Mouse (Mus musculus) kidney, postnatal 10 days (tissue): ENCODE data around the gene Cnst.

ENCODE experiments used
- DNase-seq: peaks from one replicate; pipeline ENCODE4 v3.0.0; 2021; ENCODE audit warnings: mixed read lengths

Gene Cnst

GRCm38 (mm10) chr1:179553949-179554347 is 7.8 kb downstream of the Cnst start:
- no peak for DNase-seq

GRCm38 (mm10) chr1:179556921-179557320 is 10.8 kb downstream of the Cnst start:
- DNase-seq: no peak

DNA sequence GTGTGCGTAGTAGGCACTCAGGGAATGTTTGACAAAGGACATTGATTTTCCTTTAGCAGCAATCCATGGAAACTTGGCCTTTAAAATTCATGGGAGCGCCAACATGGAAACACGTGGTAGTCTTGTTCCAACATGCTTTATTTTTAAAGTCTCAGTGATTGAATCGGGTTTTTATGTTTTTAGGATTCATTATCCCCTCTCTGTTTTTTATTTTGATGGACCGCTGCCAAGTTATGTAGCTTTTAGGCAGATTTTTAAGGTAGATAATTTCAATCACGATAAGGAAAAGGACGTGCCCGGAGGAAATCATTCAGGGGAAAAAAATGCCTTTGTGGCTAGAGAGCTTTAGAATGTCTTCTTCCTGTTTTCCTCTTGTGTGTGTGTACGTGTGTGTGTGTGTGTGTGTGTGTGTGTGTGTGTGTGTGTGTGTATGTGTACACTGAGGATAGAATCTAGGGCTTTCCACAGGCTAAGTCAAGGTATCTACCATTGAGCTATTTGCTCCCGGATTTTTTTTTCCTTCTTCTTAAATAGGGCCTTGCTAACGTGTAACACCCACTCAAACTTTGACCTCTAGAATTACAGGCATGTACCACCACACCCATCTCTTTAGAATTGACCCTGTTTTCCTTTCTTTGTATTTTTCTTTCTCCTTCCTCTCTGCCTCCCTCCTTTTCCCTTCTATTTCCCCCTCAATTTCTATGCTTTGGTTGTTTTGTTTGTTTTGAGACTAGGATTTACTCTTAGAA is 13.4 kb downstream of the Cnst start:
- DNase-seq: no peak

GRCm38 (mm10) chr1:179560845-179561430 is 14.8 kb downstream of the Cnst start:
- no peak for DNase-seq

- no peak for DNase-seq
Observed at GRCm38 (mm10) chr1:179563211-179563610, 17.0 kb downstream of the Cnst start.

- peak; percentile 42 for DNase-seq
Observed at GRCm38 (mm10) chr1:179563926-179564325, 17.8 kb downstream of the Cnst start.

DNA sequence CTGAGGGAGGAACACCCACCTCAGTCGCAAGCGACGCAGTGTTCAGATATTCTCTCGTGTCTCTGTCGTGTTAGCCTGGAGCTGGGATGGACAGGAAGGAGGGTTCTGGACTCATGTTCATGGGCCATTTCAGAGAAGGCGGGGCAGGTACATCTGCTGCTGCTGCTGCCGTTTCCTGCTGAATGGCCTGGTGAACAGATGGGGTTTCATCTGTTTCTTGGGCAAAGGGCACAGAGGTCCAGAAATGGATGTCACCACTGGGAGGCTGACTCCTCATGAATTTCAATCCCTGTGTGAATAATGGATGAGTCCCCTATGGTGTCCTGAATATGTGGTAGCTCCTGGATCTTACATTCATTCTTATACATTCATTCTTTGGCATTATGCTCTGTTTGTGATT is 21.4 kb downstream of the Cnst start:
- DNase-seq: no peak

DNA sequence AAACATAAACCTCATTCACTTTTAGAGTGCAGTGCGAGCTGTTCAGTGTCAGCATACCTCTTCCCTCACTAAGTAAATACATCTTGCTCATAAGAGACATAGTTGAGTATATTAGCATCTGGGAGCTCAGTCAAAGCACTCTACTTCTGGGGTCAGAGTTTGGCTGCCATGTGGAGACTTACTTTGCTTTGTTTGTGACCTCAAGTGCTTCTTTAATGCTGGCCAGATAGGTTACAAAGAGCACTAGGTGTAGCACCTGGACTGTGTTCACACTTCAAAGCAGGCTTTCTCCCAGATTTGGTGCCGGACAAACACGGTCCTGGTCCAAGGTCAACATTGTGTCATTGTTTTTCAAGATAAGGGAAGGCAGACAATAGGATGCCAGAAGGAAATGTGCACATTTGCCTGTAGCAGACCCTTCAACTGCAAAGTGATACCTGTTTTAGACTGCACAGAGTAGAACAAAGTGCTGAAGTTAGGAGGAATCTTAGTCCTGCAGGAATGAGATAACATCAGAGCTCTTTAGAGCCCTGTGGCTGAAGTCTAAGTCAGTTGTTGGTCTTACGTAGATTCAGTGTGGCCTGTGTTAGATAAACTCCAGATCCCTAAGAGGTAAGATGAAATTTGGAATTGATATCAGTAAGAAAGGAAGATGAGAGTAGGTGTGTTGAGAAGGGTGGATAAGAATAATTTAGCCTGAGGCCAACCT is 22.7 kb downstream of the Cnst start:
- no peak for DNase-seq

GRCm38 (mm10) chr1:179570482-179570881 is 24.3 kb downstream of the Cnst start:
- no peak for DNase-seq

DNA sequence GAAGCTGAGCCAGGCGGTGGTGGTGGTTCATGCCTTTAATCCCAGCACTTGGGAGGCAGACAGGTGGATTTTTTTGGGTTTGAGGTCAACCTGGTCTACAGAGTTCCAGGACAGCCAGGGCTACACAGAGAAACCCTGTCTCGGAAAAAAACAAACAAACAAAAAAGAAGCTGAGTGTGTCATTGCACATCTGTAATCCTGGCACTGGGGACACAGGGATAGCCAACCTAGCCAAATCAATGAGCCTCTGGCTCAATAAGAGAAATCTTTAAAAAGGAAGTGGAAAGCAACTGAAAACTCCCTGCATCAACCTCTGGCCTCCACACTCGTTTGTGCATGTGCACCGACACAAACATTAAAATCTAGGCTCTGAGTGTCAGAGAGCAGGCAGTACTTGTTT is 25.5 kb downstream of the Cnst start:
- DNase-seq: no peak

DNA sequence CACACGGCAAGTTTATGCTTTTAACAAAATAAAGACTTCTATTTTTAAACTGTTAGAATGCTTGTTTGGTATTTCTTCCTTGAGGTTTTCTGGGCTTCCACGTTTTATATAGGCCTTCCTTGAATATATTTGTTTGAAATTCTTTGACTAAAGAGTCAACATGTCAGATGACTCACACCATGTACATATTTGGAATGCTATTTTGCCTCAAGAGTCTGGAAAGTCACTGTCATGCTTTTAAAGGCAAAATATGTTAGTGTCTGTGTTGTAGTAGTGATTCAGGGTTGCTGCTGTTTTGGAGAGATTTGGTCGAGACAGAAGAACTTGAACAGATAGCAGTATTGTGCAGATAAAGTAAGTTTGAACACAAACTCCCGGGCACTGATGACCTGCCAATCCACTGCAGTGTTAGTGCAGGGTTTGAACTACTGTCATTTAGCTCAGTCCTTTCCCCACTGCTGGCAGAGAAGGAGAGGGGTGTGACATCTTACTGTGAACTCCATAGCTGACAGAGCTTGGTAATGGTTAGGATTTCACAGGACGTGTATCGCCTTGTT is 27.6 kb downstream of the Cnst start:
- DNase-seq: no peak

DNA sequence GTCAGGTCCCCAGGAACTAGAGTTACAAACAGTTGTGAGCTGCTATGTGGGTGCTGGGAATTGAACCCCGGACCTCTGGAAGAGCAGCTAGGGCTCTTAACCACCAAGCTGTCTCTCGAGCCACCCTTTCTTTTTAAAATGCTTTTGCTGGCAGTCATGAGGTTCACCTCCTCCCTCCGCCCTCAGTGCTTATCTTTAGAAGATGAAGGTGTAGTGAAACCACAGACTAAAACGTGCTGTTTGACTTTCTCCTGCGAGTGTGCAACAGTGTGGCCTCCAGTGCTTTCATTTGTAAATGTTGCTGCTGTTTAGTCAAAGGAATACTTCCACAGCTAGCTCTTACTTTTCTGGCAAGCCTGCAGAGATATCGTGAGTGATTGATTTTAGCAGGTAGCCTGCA is 32.5 kb downstream of the Cnst start:
- no peak for DNase-seq

DNA sequence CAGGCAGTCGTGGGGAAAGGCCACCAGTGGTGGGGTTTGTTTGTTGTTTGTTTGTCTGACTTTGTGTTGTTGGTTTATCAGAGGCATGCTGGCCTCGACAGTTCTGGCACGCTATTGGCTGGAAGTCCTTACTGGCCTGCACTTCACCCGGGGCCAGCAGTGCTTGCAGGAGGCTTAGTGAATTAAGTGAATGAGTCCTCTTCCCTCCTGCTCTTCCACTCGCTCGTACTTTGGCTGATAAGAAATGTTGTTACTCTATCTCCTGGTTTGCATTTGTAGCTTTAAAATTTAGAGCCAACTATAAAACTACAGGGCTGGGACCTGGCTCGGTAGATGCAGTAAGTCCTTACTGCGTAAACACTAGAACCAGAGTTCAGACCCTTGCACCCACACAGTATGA is 34.0 kb downstream of the Cnst start:
- DNase-seq: no peak

GRCm38 (mm10) chr1:179581422-179581821 is 35.3 kb downstream of the Cnst start:
- no peak for DNase-seq

GRCm38 (mm10) chr1:179582021-179582433 is 35.9 kb downstream of the Cnst start:
- DNase-seq: peak; percentile 27

- no peak for DNase-seq
Observed at GRCm38 (mm10) chr1:179583090-179583489, 36.9 kb downstream of the Cnst start.

DNA sequence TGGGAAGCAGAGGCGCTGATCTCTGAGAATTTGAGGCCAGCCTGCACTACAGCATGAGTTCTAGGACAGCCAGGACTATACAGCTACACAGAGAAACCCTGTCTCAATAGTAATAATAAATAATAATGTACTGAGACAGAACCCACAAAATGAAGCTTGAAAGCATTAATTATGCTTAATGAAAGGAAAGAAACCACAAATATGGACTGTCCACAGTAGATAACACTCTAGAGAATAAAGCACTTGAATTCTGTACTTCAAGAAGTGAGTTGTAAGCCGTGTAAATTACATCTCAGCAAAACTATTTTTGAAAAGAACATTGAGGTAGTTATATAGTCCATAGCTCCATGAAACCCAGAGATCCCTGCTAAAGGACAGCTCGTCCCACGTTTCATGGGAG is 38.0 kb downstream of the Cnst start:
- no peak for DNase-seq

- no peak for DNase-seq
Observed at GRCm38 (mm10) chr1:179585646-179586045, 39.5 kb downstream of the Cnst start.

DNA sequence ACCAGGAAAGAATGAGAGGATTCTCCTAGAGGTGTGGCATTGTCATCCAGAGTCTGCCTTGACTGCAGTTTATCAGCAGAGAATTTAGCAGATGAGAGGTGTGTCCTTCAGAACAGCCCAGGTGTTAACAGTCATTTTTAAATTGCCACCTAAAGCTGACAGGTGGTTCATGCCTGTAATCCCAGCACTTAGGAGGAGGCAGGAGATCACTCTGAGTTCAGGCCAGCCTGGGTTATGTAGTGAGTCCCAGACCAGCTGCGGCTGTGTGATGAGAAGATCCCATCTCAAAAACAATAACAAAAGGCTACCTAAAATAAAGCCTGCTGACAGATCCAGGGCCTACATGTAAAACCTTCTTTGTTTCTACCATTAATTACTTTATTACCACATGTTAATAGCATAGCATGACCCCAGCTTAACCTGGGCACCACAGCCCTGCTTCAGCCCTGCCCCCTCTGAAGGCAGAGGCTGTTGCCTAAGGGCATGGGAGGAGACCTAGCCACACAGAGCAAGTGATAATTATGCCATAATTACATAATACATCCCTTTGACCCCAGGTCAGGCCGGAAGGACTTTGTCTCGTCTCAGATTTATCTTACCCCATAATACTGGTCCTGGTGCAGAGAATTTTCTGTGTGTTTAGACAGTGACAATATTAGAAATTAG is 40.4 kb downstream of the Cnst start:
- DNase-seq: no peak

- no peak for DNase-seq
Observed at GRCm38 (mm10) chr1:179588230-179588629, 42.1 kb downstream of the Cnst start.

GRCm38 (mm10) chr1:179591639-179592038 is 45.5 kb downstream of the Cnst start:
- DNase-seq: no peak

- no peak for DNase-seq
Observed at GRCm38 (mm10) chr1:179592143-179592542, 46.0 kb downstream of the Cnst start.

GRCm38 (mm10) chr1:179592972-179593371 is 46.8 kb downstream of the Cnst start:
- DNase-seq: peak; percentile 32
